Mouse (Mus musculus) E14TG2a.4 (cell line): ENCODE data around the gene Gm20388.

Source experiments
- CTCF ChIP-seq: conservative IDR thresholded peaks from 2 replicates; pipeline ENCODE4 v1.5.1; 2014; ENCODE audit warnings: low read length
- NANOG ChIP-seq: IDR thresholded peaks from 2 replicates; pipeline ENCODE4 v1.6.1; 2014; ENCODE audit warnings: borderline replicate concordance, low read length, mixed read lengths
- POU5F1 ChIP-seq: IDR thresholded peaks from 2 replicates; pipeline ENCODE4 v1.6.1; 2014; ENCODE audit warnings: low read length, borderline replicate concordance

GRCm38 (mm10) chr8:120265471-120265870 is 354.8 kb downstream of the Gm20388 start:
- no peak for TF ChIP-seq CTCF
- no peak for TF ChIP-seq POU5F1
- no peak for TF ChIP-seq NANOG
